Mouse (Mus musculus): ENCODE measurements around the gene Fads6.

DNA sequence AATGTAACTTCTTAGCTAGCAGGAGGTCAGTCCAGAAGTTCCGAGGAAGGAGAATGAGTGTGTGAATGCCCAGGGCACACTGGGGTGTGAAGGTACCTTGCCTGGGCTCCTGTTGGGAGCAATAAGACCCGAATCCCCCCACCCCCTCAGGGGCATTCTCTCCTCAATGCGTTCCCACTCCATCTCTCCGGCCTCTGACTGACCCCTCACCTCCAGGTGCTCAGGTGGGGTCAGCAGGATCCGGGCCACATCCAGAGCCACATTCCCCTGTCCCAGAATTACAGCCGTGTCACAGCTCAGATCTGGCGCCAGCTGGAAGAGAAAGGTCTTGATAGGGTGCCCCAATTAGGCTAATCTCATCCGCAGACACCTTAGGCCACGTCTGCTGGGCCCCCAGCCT lies 26.4 kb downstream of the Fads6 start:
- TF ChIP-seq POLR2A (IDR thresholded peaks at IDR 0.05; ENCODE audit: borderline replicate concordance, insufficient read depth, low read length), result no peak
- TF ChIP-seq CTCF (IDR thresholded peaks at IDR 0.05; ENCODE audit: borderline replicate concordance, insufficient read depth, low read depth, low read length), result no peak
